ENCODE assay signal across 22 mouse cellular contexts in genomic region chr8:9292532-9292931, GRCm38 (mm10).
"Had no signal": no experiment of that assay in that cellular context is flagged by ENCODE, and none has a peak within 500 bp of the region (broad histone marks: within the 10 kb centered on the region; RNA-seq: fewer than 3 reads in every experiment).

No protein-coding gene starts in this region.

- DNase-seq: heart, postnatal 10 days; heart, postnatal 14 days; heart, postnatal 36 days; heart, postnatal 4 days; kidney, adult 11 months; kidney, adult 18-20 months; kidney, adult 2 months; kidney, adult 8-10 months; kidney, adult 9 months; kidney, postnatal 10 days; kidney, postnatal 14 days; kidney, postnatal 25 days; kidney, postnatal 36 days; kidney, postnatal 4 days; layer of hippocampus, adult 9-11 months; layer of hippocampus, postnatal 36 days had no signal

- ATAC-seq: hindbrain, embryonic 16.5 days; hindbrain, postnatal 0 days; inflammation-experienced regulatory T-cells, adult 6 months; intestine, embryonic 15.5 days; intestine, embryonic 16.5 days; intestine, postnatal 0 days had no signal
